Mouse (Mus musculus) limb, embryonic 15.5 days (tissue): ENCODE data around the gene Adamtsl1. TPM values are rescaled to one million over a fixed set of nuclear protein-coding genes. Genes with fewer than 3 reads are reported as not detected.

Experiments used
- ATAC-seq: fragments of 200-750 bp; cut with Nextera tagmentation; 2 replicates; pipeline ENCODE4 v1.8.0; 2017; ENCODE audit warnings: low read depth, moderate TSS enrichment; ENCODE audit not compliant: insufficient number of reproducible peaks, low FRiP score, low TSS enrichment
- H3K27ac ChIP-seq: fragments of 300-500 bp; sonication (generic); 2 replicates; pipeline ENCODE4 v1.5.1; 2015; ENCODE audit warnings: moderate library complexity, mild to moderate bottlenecking, inconsistent platforms
- H3K27me3 ChIP-seq: fragments of 300-500 bp; sonication (generic); 2 replicates; pipeline ENCODE4 v1.6.1; 2015; ENCODE audit warnings: inconsistent platforms
- H3K36me3 ChIP-seq: fragments of 300-500 bp; sonication (generic); 2 replicates; pipeline ENCODE4 v1.6.1; 2015; ENCODE audit warnings: inconsistent platforms
- H3K4me1 ChIP-seq: fragments of 300-500 bp; sonication (generic); 2 replicates; pipeline ENCODE4 v1.6.1; 2015; ENCODE audit warnings: inconsistent platforms
- H3K4me2 ChIP-seq: fragments of 300-500 bp; sonication (generic); 2 replicates; pipeline ENCODE4 v1.6.1; 2015; ENCODE audit warnings: mild to moderate bottlenecking, inconsistent platforms
- H3K4me3 ChIP-seq: fragments of 300-500 bp; sonication (generic); 2 replicates; pipeline ENCODE4 v1.5.1; 2015; ENCODE audit warnings: mild to moderate bottlenecking, inconsistent platforms
- H3K9ac ChIP-seq: fragments of 300-500 bp; sonication (generic); 2 replicates; pipeline ENCODE4 v1.6.1; 2015; ENCODE audit warnings: inconsistent platforms
- H3K9me3 ChIP-seq: fragments of 300-500 bp; sonication (generic); 2 replicates; pipeline ENCODE4 v1.6.1; 2016; ENCODE audit warnings: inconsistent platforms
- WGBS: fragments of 180-500 bp; shearing (Covaris S2); methylation state at CpG from one replicate; pipeline ENCODE4 v1.1.7; 2015; 5-methylcytosine and 5-hydroxymethylcytosine counted together
- polyA plus RNA-seq: library from polyadenylated mRNA; unstranded; fragments of >200 nt; fragmentation: Nextera tagmentation; extraction: Ambion mirVana; gene quantifications from 2 replicates; pipeline ENCODE4 v1.2.1, GENCODE M21; 2015

Gene Adamtsl1
- polyA plus RNA-seq, 1 experiment from 2014 or later: 48.4 TPM

GRCm38 (mm10) chr4:86233197-86233596, 719.2 kb downstream of the Adamtsl1 start:
- no peak overlapping the region for H3K27ac ChIP-seq
- H3K4me1 ChIP-seq: 0 out of 2 replicates have a peak, but pooled peaks cover 2% of the 10 kb centered on the region
- no peaks in the 10 kb centered on the region for H3K9me3 ChIP-seq
- no peak overlapping the region for H3K4me2 ChIP-seq
- H3K4me3 ChIP-seq: no peak overlapping the region
- WGBS: 70% methylated on average over 3 of the region's 3 CpGs
- H3K27me3 ChIP-seq: no peaks in the 10 kb centered on the region
- peaks cover 3% of the 10 kb centered on the region; the same call in 1 of the 2 replicates for H3K36me3 ChIP-seq
- ATAC-seq: no peak
- H3K9ac ChIP-seq: no peak overlapping the region

- Histone ChIP-seq H3K27ac (no peak overlapping the region), H3K9me3 (no peaks in the 10 kb centered on the region), H3K9ac (no peak overlapping the region), H3K4me3 (no peak overlapping the region), H3K4me2 (no peak overlapping the region), H3K4me1 (no peaks in the 10 kb centered on the region), H3K27me3 (no peaks in the 10 kb centered on the region), H3K36me3 (no peaks in the 10 kb centered on the region)
- ATAC-seq: no peak
- 74% methylated on average over 2 of the region's 2 CpGs for WGBS
Observed at GRCm38 (mm10) chr4:86241854-86242424, 728.0 kb downstream of the Adamtsl1 start.

GRCm38 (mm10) chr4:86270085-86270484, 756.1 kb downstream of the Adamtsl1 start:
- Histone ChIP-seq H3K27ac (no peak overlapping the region), H3K4me1 (0 out of 2 replicates have a peak, but pooled peaks cover 6% of the 10 kb centered on the region), H3K9ac (no peak overlapping the region), H3K27me3 (no peaks in the 10 kb centered on the region), H3K4me2 (no peak overlapping the region), H3K9me3 (no peaks in the 10 kb centered on the region), H3K4me3 (no peak overlapping the region), H3K36me3 (no peaks in the 10 kb centered on the region)
- no peak for ATAC-seq
- 56% methylated on average over 2 of the region's 2 CpGs for WGBS

- Histone ChIP-seq H3K36me3 (no peaks in the 10 kb centered on the region), H3K4me2 (no peak overlapping the region), H3K27me3 (no peaks in the 10 kb centered on the region), H3K9ac (no peak overlapping the region), H3K4me1 (peaks cover 18% of the 10 kb centered on the region; the same call in 1 of the 2 replicates), H3K9me3 (no peaks in the 10 kb centered on the region), H3K27ac (no peak overlapping the region), H3K4me3 (no peak overlapping the region)
- no peak for ATAC-seq
- WGBS: 42% methylated on average over 6 of the region's 6 CpGs
Observed at GRCm38 (mm10) chr4:86273703-86274355, 759.9 kb downstream of the Adamtsl1 start.

- Histone ChIP-seq H3K9me3 (no peaks in the 10 kb centered on the region), H3K9ac (no peak overlapping the region), H3K4me1 (peaks cover 18% of the 10 kb centered on the region; the same call in 1 of the 2 replicates), H3K4me2 (no peak overlapping the region), H3K36me3 (no peaks in the 10 kb centered on the region), H3K27ac (no peak overlapping the region), H3K4me3 (no peak overlapping the region), H3K27me3 (no peaks in the 10 kb centered on the region)
- 62% methylated on average over 2 of the region's 2 CpGs for WGBS
- no peak for ATAC-seq
Observed at GRCm38 (mm10) chr4:86274663-86275062, 760.7 kb downstream of the Adamtsl1 start.

GRCm38 (mm10) chr4:86276021-86276813, 762.2 kb downstream of the Adamtsl1 start:
- Histone ChIP-seq H3K4me1 (peaks cover 18% of the 10 kb centered on the region; the same call in 1 of the 2 replicates), H3K27ac (peak overlapping the region; percentile 60), H3K9me3 (no peaks in the 10 kb centered on the region), H3K4me3 (no peak overlapping the region), H3K9ac (no peak overlapping the region), H3K27me3 (no peaks in the 10 kb centered on the region), H3K4me2 (no peak overlapping the region), H3K36me3 (no peaks in the 10 kb centered on the region)
- ATAC-seq: no peak
- 43% methylated on average over 14 of the region's 14 CpGs for WGBS

- Histone ChIP-seq H3K4me3 (no peak overlapping the region), H3K36me3 (no peaks in the 10 kb centered on the region), H3K9me3 (no peaks in the 10 kb centered on the region), H3K27me3 (no peaks in the 10 kb centered on the region), H3K27ac (no peak overlapping the region), H3K9ac (no peak overlapping the region), H3K4me1 (peaks cover 15% of the 10 kb centered on the region; the same call in 1 of the 2 replicates), H3K4me2 (no peak overlapping the region)
- 59% methylated on average over 5 of the region's 5 CpGs for WGBS
- ATAC-seq: no peak
Observed at GRCm38 (mm10) chr4:86278546-86278945, 764.6 kb downstream of the Adamtsl1 start.

- ATAC-seq: no peak
- H3K9me3 ChIP-seq: no peaks in the 10 kb centered on the region
- WGBS: 82% methylated on average over 1 of the region's 1 CpGs
- H3K27ac ChIP-seq: no peak overlapping the region
- no peak overlapping the region for H3K4me3 ChIP-seq
- H3K36me3 ChIP-seq: no peaks in the 10 kb centered on the region
- no peak overlapping the region for H3K9ac ChIP-seq
- H3K4me1 ChIP-seq: 0 out of 2 replicates have a peak, but pooled peaks cover 6% of the 10 kb centered on the region
- no peak overlapping the region for H3K4me2 ChIP-seq
- no peaks in the 10 kb centered on the region for H3K27me3 ChIP-seq
Observed at GRCm38 (mm10) chr4:86286572-86286971, 772.6 kb downstream of the Adamtsl1 start.

- no peak overlapping the region for H3K27ac ChIP-seq
- no peak overlapping the region for H3K9ac ChIP-seq
- no peaks in the 10 kb centered on the region for H3K27me3 ChIP-seq
- ATAC-seq: no peak
- H3K4me1 ChIP-seq: 0 out of 2 replicates have a peak, but pooled peaks cover 6% of the 10 kb centered on the region
- H3K36me3 ChIP-seq: no peaks in the 10 kb centered on the region
- no peaks in the 10 kb centered on the region for H3K9me3 ChIP-seq
- 91% methylated on average over 4 of the region's 4 CpGs for WGBS
- no peak overlapping the region for H3K4me2 ChIP-seq
- H3K4me3 ChIP-seq: no peak overlapping the region
Observed at GRCm38 (mm10) chr4:86288264-86288663, 774.3 kb downstream of the Adamtsl1 start.

GRCm38 (mm10) chr4:86289511-86290273, 775.7 kb downstream of the Adamtsl1 start:
- Histone ChIP-seq H3K4me2 (no peak overlapping the region), H3K4me1 (0 out of 2 replicates have a peak, but pooled peaks cover 6% of the 10 kb centered on the region), H3K27ac (no peak overlapping the region), H3K9me3 (no peaks in the 10 kb centered on the region), H3K4me3 (no peak overlapping the region), H3K36me3 (no peaks in the 10 kb centered on the region), H3K9ac (no peak overlapping the region), H3K27me3 (no peaks in the 10 kb centered on the region)
- no peak for ATAC-seq
- WGBS: 43% methylated on average over 12 of the region's 12 CpGs

GRCm38 (mm10) chr4:86294828-86295251, 780.9 kb downstream of the Adamtsl1 start:
- Histone ChIP-seq H3K27ac (peak overlapping the region; percentile 81), H3K9ac (no peak overlapping the region), H3K4me3 (no peak overlapping the region), H3K36me3 (no peaks in the 10 kb centered on the region), H3K9me3 (no peaks in the 10 kb centered on the region), H3K4me2 (no peak overlapping the region), H3K4me1 (peaks cover 10% of the 10 kb centered on the region), H3K27me3 (no peaks in the 10 kb centered on the region)
- 18% methylated on average over 2 of the region's 2 CpGs for WGBS
- 0 out of 2 replicates have a peak, but pooled peaks have one; percentile 48 for ATAC-seq
